Mouse (Mus musculus): Measurements from ENCODE around the gene Prr23a1.

Gene Prr23a1

DNA sequence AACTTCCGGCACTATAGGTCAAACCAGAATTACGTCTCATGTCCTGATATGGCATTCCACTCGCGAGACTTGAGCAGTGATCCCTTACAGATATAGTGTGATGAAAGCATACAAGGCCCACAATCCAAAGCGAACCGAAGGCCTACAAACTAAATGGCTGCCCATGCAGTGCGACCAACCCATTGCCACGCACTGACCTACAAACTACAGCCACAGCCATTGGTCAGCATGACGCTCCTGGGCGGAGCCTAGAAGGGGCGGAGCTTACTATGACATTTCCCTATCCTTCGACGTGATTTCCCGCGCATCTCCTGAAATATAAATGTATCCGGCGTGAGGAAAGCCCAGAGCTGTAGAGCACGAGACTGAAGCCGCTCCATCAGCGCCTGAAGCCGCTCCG lies at the start of gene Prr23a1:
Gene Prr23a1, plus strand, starts transcription at position 387 of the 400 bp plus-strand sequence.
- no peak for DNase-seq

DNA sequence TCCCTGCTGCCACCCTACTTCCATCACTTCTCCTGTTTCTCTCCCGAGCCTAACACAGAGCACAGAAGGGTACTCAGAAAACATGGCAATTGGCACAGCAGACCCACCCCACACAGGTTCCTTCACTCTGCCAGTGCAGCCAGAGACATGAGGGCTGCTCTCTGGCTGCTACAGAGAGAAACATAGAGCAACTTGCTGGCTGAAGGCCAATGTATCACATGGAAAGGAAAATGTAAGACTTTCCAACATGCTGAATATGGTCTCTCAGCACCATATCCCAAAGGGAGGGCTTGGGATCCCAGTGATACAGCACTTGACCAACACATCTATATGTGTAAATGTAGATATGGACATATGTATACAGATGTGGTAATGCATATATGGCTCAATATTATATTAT lies 43.3 kb upstream of the Prr23a1 start:
- DNase-seq = no peak

DNA sequence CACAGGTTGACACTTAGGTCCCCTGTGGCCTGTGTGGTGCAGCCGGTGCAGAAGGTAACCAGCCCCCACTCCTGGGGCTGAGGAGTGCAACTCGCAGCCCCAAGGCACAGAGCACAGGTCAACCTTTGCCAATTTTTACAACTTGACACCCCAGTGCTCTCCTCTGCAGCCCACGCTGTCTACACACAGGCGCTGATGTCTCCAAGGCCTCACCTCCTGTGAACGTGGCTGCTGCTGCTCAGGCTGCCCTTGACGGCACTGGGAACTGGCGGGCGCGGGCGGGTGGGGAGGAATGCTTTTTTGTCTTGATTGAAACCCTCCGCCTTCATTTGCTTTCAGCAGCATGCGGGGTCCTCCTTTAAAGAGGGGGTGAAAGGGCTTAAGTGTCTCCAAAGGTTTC lies 38.3 kb upstream of the Prr23a1 start:
- no peak for DNase-seq

DNA sequence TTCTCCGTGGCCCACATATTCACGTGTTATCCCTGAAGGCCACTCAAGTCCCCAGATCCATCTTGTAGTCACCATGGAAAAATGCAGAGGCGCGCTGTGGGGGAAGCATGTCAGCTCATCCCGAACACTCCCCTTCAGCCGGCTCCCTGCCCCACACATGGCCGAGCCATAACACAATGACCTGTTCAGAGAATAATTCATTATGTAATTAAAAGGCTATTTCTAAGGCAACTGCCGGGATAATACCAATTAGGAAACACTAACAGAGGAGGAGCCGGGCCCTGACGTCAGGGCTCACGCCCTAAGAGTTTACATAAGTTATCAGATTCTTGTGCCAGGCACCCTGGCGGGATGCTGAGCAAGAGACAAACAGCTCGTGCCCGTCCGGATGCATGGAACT lies 36.8 kb upstream of the Prr23a1 start:
- DNase-seq = no peak

DNA sequence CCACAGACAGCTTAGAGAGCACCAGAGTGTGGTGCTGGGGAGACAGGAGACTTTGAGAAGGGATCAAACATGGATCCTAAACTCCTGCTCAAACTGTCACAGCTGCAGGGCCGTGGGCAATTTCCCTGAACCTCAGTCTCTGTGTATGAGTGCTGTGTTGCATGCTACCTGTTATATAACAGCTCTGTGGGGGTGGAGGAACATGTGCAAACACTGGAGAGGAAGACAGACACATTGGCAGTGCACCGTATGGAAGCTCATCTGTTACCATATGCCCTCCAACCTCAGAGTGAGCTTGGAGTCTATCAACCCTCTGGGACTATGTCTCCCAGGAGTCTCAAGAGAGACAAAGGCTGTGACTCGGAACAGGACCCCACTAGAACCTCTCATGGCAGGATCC lies 36.4 kb upstream of the Prr23a1 start:
- DNase-seq = no peak

DNA sequence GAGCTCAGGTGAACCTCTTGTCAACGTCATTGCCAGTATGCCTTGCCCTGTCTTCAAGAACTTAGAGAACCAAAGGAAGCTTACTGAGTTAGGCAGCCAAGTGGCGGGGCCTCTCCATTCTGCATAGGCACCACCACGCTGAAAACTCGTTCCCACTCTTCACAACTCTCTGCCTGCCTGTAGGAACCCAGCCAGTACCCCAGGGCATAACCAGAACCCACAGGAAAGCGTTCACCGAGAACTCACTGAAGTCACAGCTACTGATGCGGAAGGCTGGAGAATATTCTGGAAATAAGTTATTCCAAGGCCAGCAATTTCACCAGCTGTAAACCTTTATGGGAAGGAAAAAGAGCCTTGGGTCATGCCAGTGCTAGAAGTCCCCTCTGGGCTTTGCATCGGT lies 34.7 kb upstream of the Prr23a1 start:
- no peak for DNase-seq

DNA sequence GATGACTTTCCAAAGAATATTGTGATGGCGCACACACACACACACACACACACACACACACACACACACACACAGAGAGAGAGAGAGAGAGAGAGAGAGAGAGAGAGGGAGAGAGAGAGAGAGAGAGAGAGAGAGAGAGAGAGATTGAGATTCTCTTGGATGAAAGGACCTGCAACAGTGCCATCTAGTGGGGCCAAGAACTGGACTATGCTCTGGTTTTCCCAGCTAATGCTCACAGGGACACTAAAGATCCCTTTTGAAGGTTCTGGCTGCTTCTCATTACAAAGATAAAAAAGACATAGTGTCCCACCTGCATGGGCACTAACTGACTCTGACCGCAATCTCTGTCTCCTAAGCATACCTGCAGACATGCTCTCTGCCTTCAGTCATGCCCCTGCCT lies 32.8 kb upstream of the Prr23a1 start:
- DNase-seq = peak in 1 of 2 experiments; percentile 55

DNA sequence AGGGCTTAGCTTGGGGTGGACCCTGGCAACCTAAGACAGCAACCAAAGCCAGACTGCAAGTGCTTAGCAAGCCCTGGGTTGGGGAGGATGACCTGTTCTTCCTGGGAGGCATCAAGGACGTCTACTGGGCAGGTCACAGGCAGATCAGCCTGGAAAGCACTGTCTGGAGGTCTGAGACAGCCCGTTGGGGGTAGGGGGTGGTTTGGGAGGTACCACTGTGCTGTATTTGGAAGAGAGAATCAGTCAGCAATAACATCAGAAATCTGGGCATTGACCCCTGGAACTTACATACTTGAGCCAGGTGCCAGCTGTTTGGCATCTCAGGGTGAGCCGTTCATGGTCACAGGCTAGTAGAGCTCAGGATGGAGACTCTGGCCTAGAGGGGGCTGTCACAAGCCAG lies 26.2 kb upstream of the Prr23a1 start:
- DNase-seq = no peak

DNA sequence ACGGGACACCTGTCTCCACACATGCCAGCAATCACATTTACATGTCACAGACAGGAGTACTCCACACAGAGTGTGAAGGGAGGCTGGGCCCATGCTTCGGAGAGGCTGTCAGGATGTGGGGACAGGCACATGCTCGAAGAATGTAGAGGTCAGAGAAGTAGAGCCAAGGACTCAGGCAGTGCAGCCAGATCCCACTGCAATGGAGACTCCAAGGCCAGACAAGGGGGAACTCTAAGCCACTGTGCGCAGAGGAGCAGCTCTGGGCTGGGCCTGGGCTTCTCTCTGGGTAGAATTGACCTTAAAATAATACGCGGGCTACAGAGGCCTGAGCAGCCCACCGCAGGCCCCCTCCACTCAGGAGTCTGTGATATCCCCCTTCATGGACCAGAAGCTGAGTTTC lies 24.7 kb upstream of the Prr23a1 start:
- no peak for DNase-seq

DNA sequence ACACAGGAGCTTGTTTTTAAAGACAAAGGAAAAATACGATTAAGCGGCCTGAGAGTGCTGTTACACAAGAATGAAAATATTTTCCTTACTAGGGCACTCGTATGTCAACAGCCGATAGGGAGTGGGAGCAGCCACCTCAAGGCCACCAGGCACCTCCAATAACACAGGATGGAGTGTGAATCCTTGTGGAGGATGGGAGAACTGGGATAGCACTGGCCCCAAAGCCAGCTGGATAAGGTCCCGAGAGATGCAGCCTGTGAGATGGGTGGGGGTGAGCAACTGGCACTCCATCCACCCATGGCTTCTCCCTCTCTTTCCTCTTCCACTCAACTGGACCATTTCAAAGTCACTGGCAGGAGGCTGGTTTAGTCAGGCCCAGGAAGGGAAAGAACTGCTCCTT lies 23.3 kb upstream of the Prr23a1 start:
- no peak for DNase-seq

DNA sequence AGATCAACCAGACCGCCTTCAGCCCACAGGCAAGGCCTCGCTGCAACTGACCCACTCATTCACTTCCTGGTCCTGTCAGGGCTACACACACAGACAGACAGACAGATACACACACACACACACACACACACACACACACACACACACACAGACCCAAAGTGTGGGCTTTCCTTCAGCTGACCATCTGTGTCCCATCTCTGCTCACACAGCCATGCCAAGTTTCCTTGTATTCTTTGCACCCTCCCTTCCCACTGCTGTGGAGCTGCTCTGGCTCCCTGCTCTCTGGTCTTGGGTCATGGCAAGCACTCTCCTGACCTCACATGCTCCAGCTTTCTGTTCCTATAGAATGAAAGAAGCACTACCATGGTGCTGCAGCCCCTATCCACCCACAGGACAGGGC lies 22.8 kb upstream of the Prr23a1 start:
- no peak for DNase-seq

DNA sequence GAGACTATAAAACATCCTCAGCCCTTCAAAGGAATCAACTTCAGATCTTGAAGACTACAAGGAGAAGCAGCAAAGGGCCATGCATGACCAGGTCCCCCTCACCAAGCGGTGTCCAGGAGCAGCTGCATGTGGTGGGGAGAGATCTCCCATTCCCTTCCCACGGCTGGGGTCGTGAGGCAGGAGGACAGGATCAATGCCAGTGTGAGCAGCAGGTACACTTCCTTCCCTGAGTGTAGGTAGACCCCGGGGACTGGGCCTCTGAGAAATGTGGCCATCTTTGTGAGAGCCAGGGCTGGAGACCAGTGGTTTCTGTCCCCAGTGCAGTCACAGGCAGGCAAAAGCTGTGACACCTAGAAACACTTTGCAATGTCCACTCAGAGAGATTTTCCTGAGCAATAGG lies 21.8 kb upstream of the Prr23a1 start:
- DNase-seq = no peak

DNA sequence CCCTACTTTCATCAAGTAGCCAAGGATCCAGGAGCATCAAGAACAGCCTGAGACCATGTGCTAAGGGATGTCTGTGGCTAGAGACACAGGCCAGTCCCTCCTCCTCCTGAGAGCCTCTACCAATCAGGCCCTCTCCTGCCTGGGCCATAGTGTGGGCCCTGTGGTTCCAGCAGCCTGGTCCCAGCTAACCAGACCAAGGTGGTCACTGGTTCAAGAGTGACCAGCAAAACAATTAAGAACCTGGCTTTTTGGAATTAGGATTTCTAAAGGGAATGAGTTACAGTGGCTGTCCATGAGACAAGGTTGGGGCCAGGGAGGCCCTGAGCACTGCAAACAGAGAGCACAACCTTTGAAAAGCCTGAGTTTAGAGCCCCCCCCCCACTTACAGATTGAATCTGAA lies 21.2 kb upstream of the Prr23a1 start:
- DNase-seq = no peak

DNA sequence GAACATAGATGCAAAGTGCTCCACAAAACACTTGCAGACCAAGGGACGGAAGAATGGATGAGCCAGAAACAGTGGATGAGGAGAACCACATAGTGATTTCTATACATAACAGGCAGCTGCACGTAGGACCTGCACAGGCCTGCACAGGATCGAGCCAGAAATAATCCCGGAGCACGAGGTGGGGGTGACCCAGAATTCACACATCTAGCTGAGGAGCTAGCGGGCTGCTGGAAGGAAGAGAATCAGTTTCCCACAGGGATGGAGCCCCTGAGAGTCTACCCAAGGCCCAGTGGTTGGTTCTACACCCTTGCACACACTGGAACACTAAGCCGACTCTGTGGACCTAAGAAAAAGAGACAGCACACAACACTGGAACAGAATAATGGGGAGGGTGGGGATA lies 18.5 kb upstream of the Prr23a1 start:
- DNase-seq = no peak

DNA sequence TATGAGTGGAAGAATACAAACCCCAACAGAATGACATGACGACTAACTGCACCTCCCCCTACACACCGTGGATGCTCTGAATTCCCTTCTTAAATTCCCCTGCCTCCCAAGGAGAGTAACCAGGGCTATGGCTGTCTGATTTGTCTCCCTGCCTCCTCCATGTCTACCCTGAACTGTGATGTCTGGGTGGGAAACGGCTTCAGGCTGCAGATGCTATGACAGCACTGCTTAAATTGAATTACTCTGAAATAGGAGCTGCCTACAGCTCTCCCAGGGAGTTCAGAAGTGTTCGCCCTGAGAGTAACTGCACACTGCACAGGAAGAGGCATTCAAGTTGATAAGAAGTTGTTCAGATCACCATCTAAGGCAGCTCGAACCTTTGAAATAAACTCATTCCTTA lies 12.8 kb upstream of the Prr23a1 start:
- no peak for DNase-seq

DNA sequence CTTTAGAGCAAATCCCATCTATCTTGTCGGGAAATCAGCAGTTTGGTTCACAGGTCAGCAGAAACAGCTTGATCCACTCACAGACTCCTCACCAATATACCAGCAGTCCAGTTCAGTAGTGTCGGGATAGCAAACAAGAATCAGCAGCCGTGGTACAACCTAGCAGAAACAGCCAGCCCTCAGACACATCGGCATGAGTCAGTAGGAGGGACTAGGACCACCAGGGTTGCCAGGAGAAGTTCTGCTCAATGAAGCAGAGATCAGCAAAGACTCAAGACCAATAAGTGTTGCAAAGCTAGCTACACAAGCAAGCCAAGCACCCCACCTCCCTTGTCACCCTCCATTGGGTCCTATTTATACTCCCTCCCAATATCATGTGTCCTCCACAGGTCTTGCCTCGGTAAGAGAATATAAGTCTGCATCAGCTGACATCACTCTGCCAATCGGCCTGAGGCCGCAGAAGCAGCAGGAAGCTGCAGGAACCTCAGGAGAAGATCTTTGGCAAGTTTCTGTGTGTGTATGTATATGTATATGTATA lies 4.7 kb upstream of the Prr23a1 start:
- no peak for DNase-seq

DNA sequence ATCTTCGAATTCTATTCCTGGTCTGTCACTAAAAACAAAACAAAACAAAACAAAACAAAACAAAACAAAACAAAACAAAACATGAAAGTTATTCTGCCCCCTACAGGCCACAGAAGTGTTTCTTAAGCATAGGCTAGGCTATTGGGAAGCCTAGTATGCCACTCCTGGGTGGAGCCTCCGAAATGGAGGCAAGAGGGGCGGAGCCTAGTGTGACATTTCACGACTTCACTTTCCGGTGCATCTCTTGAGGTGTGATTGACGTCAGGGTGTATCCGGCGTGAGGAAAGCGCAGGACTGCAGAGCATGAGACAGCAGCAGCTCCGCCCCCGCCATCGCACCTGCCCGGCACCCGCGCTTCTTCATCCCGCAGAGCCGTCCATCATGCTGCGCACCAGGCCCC lies 13.9 kb downstream of the Prr23a1 start, which contains the start of gene Prr23a2:
Gene Prr23a2, plus strand, starts transcription at position 285 of the 400 bp plus-strand sequence.
- no peak for DNase-seq

DNA sequence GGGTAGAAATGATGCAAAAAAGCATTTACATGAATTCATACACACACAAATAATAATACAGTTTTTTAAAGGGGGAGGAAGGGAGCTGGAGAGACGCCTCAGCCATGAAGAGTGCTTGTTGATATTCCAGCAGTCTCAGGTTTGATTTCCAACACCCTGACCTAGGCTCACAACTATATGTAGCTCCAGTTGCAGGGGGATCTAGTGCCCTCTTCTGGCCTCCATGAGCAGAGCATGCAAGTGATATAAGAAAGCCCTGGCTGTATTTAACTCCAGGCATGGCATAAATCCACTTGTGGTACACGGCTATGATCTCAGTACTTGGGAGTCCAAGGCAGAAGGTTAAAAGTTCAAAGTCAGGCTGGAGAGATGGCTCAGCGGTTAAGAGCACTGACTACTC lies 21.2 kb downstream of the Prr23a1 start:
- peak in 1 of 2 experiments; percentile 7 for DNase-seq

DNA sequence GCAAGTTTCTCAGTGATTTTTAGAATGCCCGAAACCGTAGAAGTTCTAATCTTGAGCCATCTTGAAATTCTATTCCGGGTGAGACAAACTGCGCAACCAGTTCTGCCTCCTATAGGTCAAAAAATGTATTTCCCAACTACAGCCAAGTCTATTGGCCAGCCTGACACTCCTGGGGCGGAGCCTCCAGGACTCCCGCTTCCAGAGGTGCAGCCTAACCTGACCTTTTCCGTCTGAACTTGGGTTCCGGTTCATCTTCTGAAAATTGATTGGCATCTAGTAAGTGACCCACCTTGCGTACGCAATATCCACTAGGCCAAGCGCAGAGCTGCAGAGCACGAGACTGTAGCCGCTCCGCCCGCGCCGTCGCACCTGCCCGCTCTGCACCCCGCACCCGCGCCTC lies 22.3 kb downstream of the Prr23a1 start, which contains the start of gene Prr23a3:
Gene Prr23a3, plus strand, starts transcription at position 197 of the 400 bp plus-strand sequence.
- DNase-seq = no peak
